15 mouse cellular contexts compared by ENCODE assay signal in genomic region chr15:99867654-99868053, GRCm38 (mm10). TPM values are rescaled to one million over a fixed set of nuclear protein-coding genes. Genes with fewer than 3 reads are reported as not detected.
DNase-seq lines count a peak whose midpoint lies in the region; ATAC-seq and TF ChIP-seq lines count a peak whose summit lies in the region.
"Had no signal": no experiment of that assay in that cellular context is flagged by ENCODE, and none has a peak within 500 bp of the region (broad histone marks: within the 10 kb centered on the region; RNA-seq: fewer than 3 reads in every experiment).

No protein-coding gene starts in this region.

- WGBS in lung, postnatal 0 days: 52% methylated on average over 4 of the region's 4 CpGs
- WGBS in stomach, postnatal 0 days: 40% methylated on average over 4 of the region's 4 CpGs

- H3K4me2 ChIP-seq in lung, postnatal 0 days (replicated peaks; ENCODE audit: low read depth, low read length): no peak overlapping the region
- H3K4me2 ChIP-seq in stomach, postnatal 0 days (replicated peaks; ENCODE audit: low read depth): no peak overlapping the region
- H3K4me2 ChIP-seq: heart, embryonic 11.5 days; hindbrain, embryonic 14.5 days; midbrain, embryonic 15.5 days; neural tube, embryonic 12.5 days had no signal

- no peak for TF ChIP-seq CTCF in lung, postnatal 0 days (IDR thresholded peaks at IDR 0.05)
- no peak for TF ChIP-seq CTCF in stomach, postnatal 0 days (IDR thresholded peaks at IDR 0.05; ENCODE audit: low read depth)

- peaks cover 9% of the 10 kb centered on the region; the same call in 1 of the 2 replicates for H3K4me1 ChIP-seq in lung, postnatal 0 days (ENCODE audit: insufficient read depth, low read depth, low read length)
- H3K4me1 ChIP-seq in stomach, postnatal 0 days (replicated peaks; ENCODE audit: control insufficient read depth, insufficient read depth): no peaks in the 10 kb centered on the region
- H3K4me1 ChIP-seq: midbrain, embryonic 15.5 days; neural tube, embryonic 12.5 days had no signal

- H3K4me3 ChIP-seq in lung, postnatal 0 days (ENCODE audit: low read depth, low read length): no peak overlapping the region
- no peak overlapping the region for H3K4me3 ChIP-seq in stomach, postnatal 0 days (ENCODE audit: low read depth, low read length)
- H3K4me3 ChIP-seq: midbrain, embryonic 15.5 days; neural tube, embryonic 12.5 days had no signal

- no peaks in the 10 kb centered on the region for H3K27me3 ChIP-seq in lung, postnatal 0 days (replicated peaks; ENCODE audit: insufficient read depth, low read length)
- H3K27me3 ChIP-seq in stomach, postnatal 0 days (ENCODE audit: control insufficient read depth, insufficient read depth, low read length): no peaks in the 10 kb centered on the region
- H3K27me3 ChIP-seq: midbrain, embryonic 15.5 days; neural tube, embryonic 12.5 days had no signal

- ATAC-seq in lung, postnatal 0 days: no peak
- peak; percentile 58 for ATAC-seq in stomach, postnatal 0 days (ENCODE audit: low FRiP score, low TSS enrichment)
- no peak for ATAC-seq in activated CD4-positive, CD25-positive, alpha-beta regulatory T cell, adult 4 months
- ATAC-seq: midbrain, embryonic 15.5 days had no signal

- no peaks in the 10 kb centered on the region for H3K9me3 ChIP-seq in lung, postnatal 0 days (ENCODE audit: low read length)
- H3K9me3 ChIP-seq in stomach, postnatal 0 days (ENCODE audit: control insufficient read depth, low read length): no peaks in the 10 kb centered on the region
- H3K9me3 ChIP-seq: midbrain, embryonic 15.5 days; neural tube, embryonic 12.5 days had no signal

- H3K9ac ChIP-seq in lung, postnatal 0 days (replicated peaks; ENCODE audit: low read depth): no peak overlapping the region
- H3K9ac ChIP-seq in stomach, postnatal 0 days (ENCODE audit: low read length): no peak overlapping the region
- H3K9ac ChIP-seq: hindbrain, embryonic 14.5 days; midbrain, embryonic 15.5 days; neural tube, embryonic 12.5 days had no signal

- TF ChIP-seq EP300 in lung, postnatal 0 days (IDR thresholded peaks at IDR 0.05): no peak
- no peak for TF ChIP-seq EP300 in stomach, postnatal 0 days (optimal IDR thresholded peaks at IDR 0.05)

- DNase-seq in gastrocnemius, adult 18-20 months (ENCODE audit: low spot score): peak; percentile 32
- DNase-seq in gastrocnemius, postnatal 10 days: no peak
- DNase-seq in lung, postnatal 0 days (ENCODE audit: low spot score): peak; percentile 25
- DNase-seq in lung, postnatal 4 days: no peak
- peak; percentile 16 to 42 for DNase-seq in kidney, postnatal 4 days
- peak; percentile 45 for DNase-seq in stomach, postnatal 0 days (ENCODE audit: low spot score)
- DNase-seq in testis, postnatal 10 days (ENCODE audit: low spot score): no peak
- DNase-seq: adrenal gland, postnatal 36 days; thymus, adult 2 months had no signal

- no peak overlapping the region for H3K27ac ChIP-seq in lung, postnatal 0 days (ENCODE audit: low read length)
- H3K27ac ChIP-seq in stomach, postnatal 0 days (replicated peaks): peak overlapping the region; percentile 20
- H3K27ac ChIP-seq: hindbrain, embryonic 14.5 days; macrophage; midbrain, embryonic 15.5 days; neural tube, embryonic 12.5 days had no signal

- no peaks in the 10 kb centered on the region for H3K36me3 ChIP-seq in lung, postnatal 0 days (ENCODE audit: insufficient read depth, low read length)
- H3K36me3 ChIP-seq in stomach, postnatal 0 days (ENCODE audit: control insufficient read depth, insufficient read depth, low read length): no peaks in the 10 kb centered on the region
- H3K36me3 ChIP-seq: midbrain, embryonic 15.5 days; neural tube, embryonic 12.5 days had no signal

RNA-seq across cellular contexts. Expression of gene Lima1, which starts 7.6 kb away (rescaled TPM):
- total RNA-seq in gastrocnemius, adult 18-20 months (2021): 10 to 100 TPM in 1 of 2 experiments, 1 to 10 TPM in 1; 5.6 to 11.2 TPM
- total RNA-seq in gastrocnemius, postnatal 10 days (2021): 10 to 100 TPM; 30.4 to 41.9 TPM
- 28.6 and 38.5 TPM in 2 replicates for polyA plus RNA-seq in lung, postnatal 0 days (2015; fragmentation: Nextera tagmentation; extraction: Ambion mirVana)
- 70.1 and 77.1 TPM in 2 replicates for polyA plus RNA-seq in stomach, postnatal 0 days (2015; fragmentation: Nextera tagmentation; extraction: Ambion mirVana)
- polyA plus RNA-seq in activated CD4-positive, CD25-positive, alpha-beta regulatory T cell, adult 4 months (2017; shearing (Covaris generic)): under 1 TPM; 0.89 to 0.93 TPM

Comparison
In these comparisons a context has a peak if more than half of its experiments do, and no peak if none do; other contexts are left out.
1. DNase-seq: peak in gastrocnemius, adult 18-20 months (single experiment), lung, postnatal 0 days (single experiment), kidney, postnatal 4 days (2 of 2) and stomach, postnatal 0 days (single experiment); none in gastrocnemius, postnatal 10 days (single experiment), lung, postnatal 4 days (0 of 2) and testis, postnatal 10 days (single experiment).
2. RNA of gene Lima1, which starts 7.6 kb away (polyA plus RNA-seq): 70.1 to 77.1 TPM in stomach, postnatal 0 days and 28.6 to 38.5 TPM in lung, postnatal 0 days; 0.89 to 0.93 TPM in activated CD4-positive, CD25-positive, alpha-beta regulatory T cell, adult 4 months; every median in the first group is over 10 times any median in the second.